Mouse (Mus musculus) left cerebral cortex, adult 18-20 months (tissue): Measurements from ENCODE around the gene Defb19. TPM values are rescaled to one million over a fixed set of nuclear protein-coding genes. Genes with fewer than 3 reads are reported as not detected.

Experiments
- DNase-seq, 2 experiments: peaks; one replicate each; pipeline ENCODE4 v3.0.0; 2021 to 2022; ENCODE audit warnings: low spot score in 2 of 2, mixed read lengths in 1 of 2
- total RNA-seq, 2 experiments: library from RNA; stranded (reverse); gene quantifications; 2 replicates each; pipeline ENCODE4 v1.2.3; 2021

The Defb19 gene
- total RNA-seq, 2 experiments from 2014 or later, result not detected

GRCm38 (mm10) chr2:152588450-152588849 lies 8.3 kb upstream of the Defb19 start:
- no peak for DNase-seq

GRCm38 (mm10) chr2:152586926-152587560 lies 6.9 kb upstream of the Defb19 start:
- DNase-seq, result no peak

- DNase-seq, result no peak
Observed at GRCm38 (mm10) chr2:152580612-152581011, 500 bp upstream of the Defb19 start.

- DNase-seq, result no peak
Observed at GRCm38 (mm10) chr2:152573484-152573883, 6.6 kb downstream of the Defb19 start.

GRCm38 (mm10) chr2:152572114-152572794 lies 7.9 kb downstream of the Defb19 start, which contains the start of gene Defb21:
TSS of gene Defb21 (plus strand) at chr2:152572744.
- DNase-seq, result no peak

- no peak for DNase-seq
Observed at GRCm38 (mm10) chr2:152570313-152570712, 9.8 kb downstream of the Defb19 start.

GRCm38 (mm10) chr2:152569881-152570280 lies 10.2 kb downstream of the Defb19 start:
- no peak for DNase-seq

- no peak for DNase-seq
Observed at GRCm38 (mm10) chr2:152569038-152569437, 11.1 kb downstream of the Defb19 start, which contains the start of gene Gm17416. TSS of gene Gm17416 (plus strand) at chr2:152569338.

- DNase-seq, result no peak
Observed at GRCm38 (mm10) chr2:152556655-152557054, 23.5 kb downstream of the Defb19 start.

GRCm38 (mm10) chr2:152553774-152554423 lies 26.2 kb downstream of the Defb19 start:
- DNase-seq, result peak; percentile 75 to 78

- no peak for DNase-seq
Observed at GRCm38 (mm10) chr2:152548124-152548523, 32.0 kb downstream of the Defb19 start.

GRCm38 (mm10) chr2:152544691-152545090 lies 35.4 kb downstream of the Defb19 start:
- peak; percentile 47 to 69 for DNase-seq

GRCm38 (mm10) chr2:152543478-152543877 lies 36.6 kb downstream of the Defb19 start:
- DNase-seq, result no peak

GRCm38 (mm10) chr2:152542897-152543296 lies 37.2 kb downstream of the Defb19 start:
- DNase-seq, result no peak

GRCm38 (mm10) chr2:152541979-152542378 lies 38.1 kb downstream of the Defb19 start:
- DNase-seq, result no peak

GRCm38 (mm10) chr2:152539944-152540710 lies 40.0 kb downstream of the Defb19 start, which contains the start of gene Defb29:
TSS of gene Defb29 (minus strand) at chr2:152540098.
- DNase-seq, result no peak

Other genes starting within 250 kb of the Defb19 start
- 100 to 1,000 TPM; 106 to 107 TPM for gene Rbck1, start 247.7 kb downstream of the Defb19 start, total RNA-seq
- under 1 TPM; 0.59 to 0.70 TPM for gene Trib3, start 236.3 kb downstream of the Defb19 start, total RNA-seq
- gene Nrsn2, start 203.7 kb downstream of the Defb19 start, total RNA-seq, result 100 to 1,000 TPM in 1 of 2 experiments, 10 to 100 TPM in 1; 96.7 to 104 TPM
- gene Sox12, start 182.2 kb downstream of the Defb19 start, total RNA-seq, result 10 to 100 TPM; 11.8 to 15.9 TPM
- gene Zcchc3, start 165.3 kb downstream of the Defb19 start, total RNA-seq, result 1 to 10 TPM; 9.4 TPM
- 1 to 10 TPM; 1.6 to 2.1 TPM for gene 6820408C15Rik, start 164.7 kb downstream of the Defb19 start, total RNA-seq
- not detected for gene Defb23, start 115.7 kb downstream of the Defb19 start, total RNA-seq
- not detected for gene Defb20, start 103.2 kb downstream of the Defb19 start, total RNA-seq
- gene Defb22, start 90.2 kb downstream of the Defb19 start, total RNA-seq, result not detected
- not detected for gene Defb26, start 68.6 kb downstream of the Defb19 start, total RNA-seq
- gene Defb28, start 62.1 kb downstream of the Defb19 start, total RNA-seq, result not detected
- not detected for gene Defb29, start 40.2 kb downstream of the Defb19 start, total RNA-seq
- gene Gm17416, start 11.0 kb downstream of the Defb19 start, total RNA-seq, result not detected
- gene Defb21, start 7.6 kb downstream of the Defb19 start, total RNA-seq, result not detected
- gene Defb45, start 19.1 kb upstream of the Defb19 start, total RNA-seq, result not detected
- gene Defb36, start 24.0 kb upstream of the Defb19 start, total RNA-seq, result not detected
- gene Defb25, start 42.7 kb upstream of the Defb19 start, total RNA-seq, result not detected
- gene Rem1, start 46.6 kb upstream of the Defb19 start, total RNA-seq, result under 1 TPM; 0.72 to 0.94 TPM
- gene H13, start 89.1 kb upstream of the Defb19 start, total RNA-seq, result 10 to 100 TPM; 73.4 to 79.2 TPM
- gene Mcts2, start 106.7 kb upstream of the Defb19 start, total RNA-seq, result 10 to 100 TPM; 14.1 to 17.5 TPM
- 10 to 100 TPM; 20.6 to 27.2 TPM for gene Id1, start 155.9 kb upstream of the Defb19 start, total RNA-seq
- 1 to 10 TPM; 2.7 to 2.8 TPM for gene Cox4i2, start 173.9 kb upstream of the Defb19 start, total RNA-seq